Mouse (Mus musculus) ES-E14 (cell line): ENCODE data around the gene N4bp2l2.

ENCODE experiments used
- CHD2 ChIP-seq: IDR thresholded peaks from 2 replicates; pipeline ENCODE4 v1.6.1; 2014; ENCODE audit warnings: mild to moderate bottlenecking, low read depth, low read length, inconsistent platforms
- HCFC1 ChIP-seq: IDR thresholded peaks from 2 replicates; pipeline ENCODE4 v1.6.1; 2012; ENCODE audit warnings: low read length, inconsistent platforms, borderline replicate concordance; ENCODE audit not compliant: insufficient read depth
- MAFK ChIP-seq: IDR thresholded peaks from 2 replicates; pipeline ENCODE4 v1.6.1; 2014; ENCODE audit warnings: mild to moderate bottlenecking, low read depth, low read length, inconsistent platforms; ENCODE audit not compliant: insufficient read depth
- ZC3H11A ChIP-seq: IDR thresholded peaks from 2 replicates; pipeline ENCODE4 v1.6.1; 2012; ENCODE audit warnings: low read depth, mild to moderate bottlenecking, inconsistent platforms, low read length, borderline replicate concordance
- ZNF384 ChIP-seq: IDR thresholded peaks from 2 replicates; pipeline ENCODE4 v1.6.1; 2012; ENCODE audit warnings: low read depth, low read length, inconsistent platforms

GRCm38 (mm10) chr5:150665132-150665954 is 640 bp downstream of the N4bp2l2 start:
- TF ChIP-seq ZC3H11A (no peak), ZNF384 (peak; percentile 71; the same call in 1 of the 2 replicates), CHD2 (peak; percentile 58; the same call in 1 of the 2 replicates), HCFC1 (peak; percentile 97), MAFK (0 out of 2 replicates have a peak, but pooled peaks have one; percentile 3)
